In the genomic region with DNA sequence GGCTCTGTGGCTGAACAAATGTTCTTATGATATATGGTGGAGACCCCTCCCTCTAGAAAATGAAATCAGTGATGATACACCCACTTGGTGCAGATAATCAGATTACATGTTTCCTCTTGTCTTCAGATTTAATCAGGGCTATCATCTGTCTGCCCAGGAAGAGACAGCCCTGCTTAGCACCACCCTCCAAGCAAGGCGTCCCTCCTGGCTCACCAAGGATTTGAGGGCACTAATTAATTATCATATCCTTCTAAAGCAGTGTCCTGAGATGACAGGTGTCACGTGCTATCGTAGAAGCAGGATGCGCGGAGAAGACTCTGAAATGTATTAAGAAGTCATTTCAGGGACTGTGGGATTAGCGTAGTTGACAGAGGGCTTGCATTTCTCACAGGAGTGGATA, we compare ENCODE assay signal across 17 mouse cellular contexts.
"Had no signal": no experiment of that assay in that cellular context is flagged by ENCODE, and none has a peak within 500 bp of the region (broad histone marks: within the 10 kb centered on the region; RNA-seq: fewer than 3 reads in every experiment).

No protein-coding gene starts in this region.

- H3K27ac ChIP-seq: liver, embryonic 12.5 days; liver, embryonic 14.5 days; midbrain, embryonic 10.5 days; midbrain, embryonic 13.5 days; midbrain, embryonic 15.5 days; neural tube, embryonic 13.5 days; neural tube, embryonic 15.5 days; stomach, embryonic 15.5 days; stomach, postnatal 0 days had no signal

- H3K4me1 ChIP-seq: liver, embryonic 12.5 days; midbrain, embryonic 13.5 days; neural tube, embryonic 13.5 days; neural tube, embryonic 15.5 days; stomach, embryonic 15.5 days had no signal

- H3K36me3 ChIP-seq: liver, embryonic 12.5 days; midbrain, embryonic 10.5 days; midbrain, embryonic 13.5 days; midbrain, embryonic 15.5 days; neural tube, embryonic 13.5 days; neural tube, embryonic 15.5 days; stomach, embryonic 15.5 days had no signal

- H3K9ac ChIP-seq: liver, embryonic 12.5 days; liver, embryonic 14.5 days; lung, embryonic 14.5 days; midbrain, embryonic 13.5 days; midbrain, embryonic 15.5 days; neural tube, embryonic 13.5 days; neural tube, embryonic 15.5 days; stomach, embryonic 15.5 days had no signal

- H3K4me2 ChIP-seq: liver, embryonic 12.5 days; lung, embryonic 14.5 days; midbrain, embryonic 13.5 days; midbrain, embryonic 15.5 days; neural tube, embryonic 13.5 days; neural tube, embryonic 15.5 days; stomach, embryonic 15.5 days had no signal

- ATAC-seq: liver, embryonic 12.5 days; midbrain, embryonic 13.5 days; midbrain, embryonic 15.5 days had no signal

- H3K4me3 ChIP-seq: liver, embryonic 12.5 days; midbrain, embryonic 10.5 days; midbrain, embryonic 13.5 days; midbrain, embryonic 15.5 days; myocyte; neural tube, embryonic 13.5 days; neural tube, embryonic 15.5 days; stomach, embryonic 15.5 days had no signal

- H3K27me3 ChIP-seq: liver, embryonic 12.5 days; midbrain, embryonic 13.5 days; midbrain, embryonic 15.5 days; neural tube, embryonic 13.5 days; neural tube, embryonic 15.5 days; stomach, embryonic 15.5 days had no signal

- H3K9me3 ChIP-seq: midbrain, embryonic 10.5 days; midbrain, embryonic 13.5 days; midbrain, embryonic 15.5 days; neural tube, embryonic 13.5 days; neural tube, embryonic 15.5 days; stomach, embryonic 15.5 days had no signal

- DNase-seq: lung, adult 18-20 months; lung, embryonic 14.5 days; lung, postnatal 10 days; lung, postnatal 4 days; right cerebral cortex, postnatal 14 days; thymus, postnatal 25 days; thymus, postnatal 4 days had no signal
